Mouse (Mus musculus): ENCODE data around the gene Tead1. TPM values are rescaled to one million over a fixed set of nuclear protein-coding genes. Genes with fewer than 3 reads are reported as not detected.
A peak's percentile ranks its signal among the peaks of the same experiment; 100 is the strongest.

Tead1 gene
- polyA plus RNA-seq, 1 experiment = 18.8 TPM

GRCm38 (mm10) chr7:112669993-112670392 lies 9.1 kb upstream of the Tead1 start:
- Histone ChIP-seq H3K79me2 (ENCODE audit: control insufficient read depth, insufficient read depth) (no peaks in the 10 kb centered on the region), H3K4me3 (no peak overlapping the region), H3K4me2 (ENCODE audit: low read depth) (no peak overlapping the region), H3K27me3 (ENCODE audit: control insufficient read depth, insufficient read depth, insufficient read length) (no peaks in the 10 kb centered on the region), H3ac (ENCODE audit: control insufficient read depth, insufficient read length) (no peak overlapping the region), H3K36me3 (ENCODE audit: control insufficient read depth, insufficient read depth) (no peaks in the 10 kb centered on the region)
- TF ChIP-seq MYOD1 (IDR thresholded peaks at IDR 0.05; ENCODE audit: control insufficient read depth in 1 of 3, insufficient read length in 2 of 3, low read depth in 2 of 3) (no peak), TCF3 (IDR thresholded peaks at IDR 0.05; ENCODE audit: insufficient read length, low read depth) (no peak), MAX (IDR thresholded peaks at IDR 0.05; ENCODE audit: low read depth) (no peak), POLR2A (IDR thresholded peaks at IDR 0.05; ENCODE audit: insufficient read length, low read depth) (no peak), USF1 (IDR thresholded peaks at IDR 0.05; ENCODE audit: low read depth) (no peak), MYOG (IDR thresholded peaks at IDR 0.05; ENCODE audit: control insufficient read depth in 1 of 3, insufficient read depth in 1 of 3, insufficient read length in 2 of 3, low read depth in 2 of 3) (no peak), SRF (IDR thresholded peaks at IDR 0.05; ENCODE audit: control insufficient read depth, insufficient read length, low read depth) (no peak), REST (IDR thresholded peaks at IDR 0.05; ENCODE audit: insufficient read depth, insufficient read length) (no peak), POLR2AphosphoS2 (IDR thresholded peaks at IDR 0.05; ENCODE audit: insufficient read length, low read depth) (no peak), E2F4 (IDR thresholded peaks at IDR 0.05; ENCODE audit: insufficient read depth) (no peak), CEBPB (IDR thresholded peaks at IDR 0.05; ENCODE audit: insufficient read depth, poor library complexity, severe bottlenecking) (no peak), TCF12 (IDR thresholded peaks at IDR 0.05; ENCODE audit: insufficient read depth, poor library complexity, severe bottlenecking) (no peak)

GRCm38 (mm10) chr7:112678418-112679170 lies 524 bp upstream of the Tead1 start:
- Histone ChIP-seq H3K79me2 (ENCODE audit: control insufficient read depth, insufficient read depth) (peaks cover 38% of the 10 kb centered on the region), H3ac (ENCODE audit: control insufficient read depth, insufficient read length) (peak overlapping the region; percentile 99), H3K4me2 (ENCODE audit: low read depth) (peak overlapping the region; percentile 95), H3K4me3 (peak overlapping the region; percentile 59), H3K27me3 (ENCODE audit: control insufficient read depth, insufficient read depth, insufficient read length) (no peaks in the 10 kb centered on the region), H3K36me3 (ENCODE audit: control insufficient read depth, insufficient read depth) (no peaks in the 10 kb centered on the region)
- TF ChIP-seq SRF (IDR thresholded peaks at IDR 0.05; ENCODE audit: control insufficient read depth, insufficient read length, low read depth) (no peak), POLR2AphosphoS2 (IDR thresholded peaks at IDR 0.05; ENCODE audit: insufficient read length, low read depth) (no peak), USF1 (IDR thresholded peaks at IDR 0.05; ENCODE audit: low read depth) (no peak), POLR2A (IDR thresholded peaks at IDR 0.05; ENCODE audit: insufficient read length, low read depth) (no peak)

- Histone ChIP-seq H3K4me3 (peak overlapping the region; percentile 59), H3K27me3 (ENCODE audit: control insufficient read depth, insufficient read depth, insufficient read length) (no peaks in the 10 kb centered on the region), H3K4me2 (ENCODE audit: low read depth) (peak overlapping the region; percentile 76), H3ac (ENCODE audit: control insufficient read depth, insufficient read length) (peak overlapping the region; percentile 99), H3K79me2 (ENCODE audit: control insufficient read depth, insufficient read depth) (peaks cover 48% of the 10 kb centered on the region), H3K36me3 (ENCODE audit: control insufficient read depth, insufficient read depth) (no peaks in the 10 kb centered on the region)
- TF ChIP-seq MAX (IDR thresholded peaks at IDR 0.05; ENCODE audit: low read depth) = no peak
- TF ChIP-seq POLR2A (IDR thresholded peaks at IDR 0.05; ENCODE audit: insufficient read length, low read depth) = peak; percentile 35
Measured at GRCm38 (mm10) chr7:112679513-112680245, 561 bp downstream of the Tead1 start.

GRCm38 (mm10) chr7:112680498-112681251 lies 1.6 kb downstream of the Tead1 start:
- no peaks in the 10 kb centered on the region for H3K27me3 ChIP-seq (ENCODE audit: control insufficient read depth, insufficient read depth, insufficient read length)
- H3K79me2 ChIP-seq (ENCODE audit: control insufficient read depth, insufficient read depth) = peaks cover 58% of the 10 kb centered on the region
- peak overlapping the region; percentile 59 for H3K4me3 ChIP-seq
- H3K4me2 ChIP-seq (ENCODE audit: low read depth) = peak overlapping the region; percentile 76
- no peaks in the 10 kb centered on the region for H3K36me3 ChIP-seq (ENCODE audit: control insufficient read depth, insufficient read depth)
- peak overlapping the region; percentile 99 for H3ac ChIP-seq (ENCODE audit: control insufficient read depth, insufficient read length)
- no peak for TF ChIP-seq TCF3 (IDR thresholded peaks at IDR 0.05; ENCODE audit: insufficient read length, low read depth)
- no peak for TF ChIP-seq MYOG (IDR thresholded peaks at IDR 0.05; ENCODE audit: control insufficient read depth in 1 of 3, insufficient read depth in 1 of 3, insufficient read length in 2 of 3, low read depth in 2 of 3)
- TF ChIP-seq POLR2A (IDR thresholded peaks at IDR 0.05; ENCODE audit: insufficient read length, low read depth) = no peak
- no peak for TF ChIP-seq REST (IDR thresholded peaks at IDR 0.05; ENCODE audit: insufficient read depth, insufficient read length)
- no peak for TF ChIP-seq POLR2AphosphoS2 (IDR thresholded peaks at IDR 0.05; ENCODE audit: insufficient read length, low read depth)
- no peak for TF ChIP-seq E2F4 (IDR thresholded peaks at IDR 0.05; ENCODE audit: insufficient read depth)
- TF ChIP-seq CEBPB (IDR thresholded peaks at IDR 0.05; ENCODE audit: insufficient read depth, poor library complexity, severe bottlenecking) = no peak
- no peak for TF ChIP-seq TCF12 (IDR thresholded peaks at IDR 0.05; ENCODE audit: insufficient read depth, poor library complexity, severe bottlenecking)
- TF ChIP-seq MAX (IDR thresholded peaks at IDR 0.05; ENCODE audit: low read depth) = no peak
- no peak for TF ChIP-seq USF1 (IDR thresholded peaks at IDR 0.05; ENCODE audit: low read depth)
- TF ChIP-seq SRF (IDR thresholded peaks at IDR 0.05; ENCODE audit: control insufficient read depth, insufficient read length, low read depth) = no peak
- TF ChIP-seq MYOD1 (IDR thresholded peaks at IDR 0.05; ENCODE audit: control insufficient read depth in 1 of 3, insufficient read length in 2 of 3, low read depth in 2 of 3) = no peak

All from myocyte (in vitro differentiated cells).